Comparison of ENCODE assay signal across 20 mouse cellular contexts in the genomic region with DNA sequence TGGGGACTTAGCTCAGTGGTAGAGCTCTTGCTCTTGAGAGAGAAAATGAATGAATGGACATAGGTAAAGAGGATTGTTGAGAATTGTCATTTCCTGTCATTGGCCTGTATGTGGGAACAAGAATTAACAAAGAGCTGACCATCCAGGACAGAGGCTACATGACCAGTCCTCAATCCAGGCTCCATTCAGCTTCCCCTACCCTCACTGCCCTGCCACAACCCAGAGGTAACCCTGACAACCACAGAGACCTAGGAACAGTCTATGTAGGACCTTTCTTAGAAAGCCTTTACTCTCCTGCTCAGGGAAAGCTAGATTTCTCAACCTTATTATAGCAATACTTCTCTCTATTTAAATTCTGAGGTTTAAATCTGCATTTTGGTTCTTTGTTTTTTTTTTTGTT. TPM values are rescaled to one million over a fixed set of nuclear protein-coding genes. Genes with fewer than 3 reads are reported as not detected.
A peak's percentile ranks its signal among the peaks of the same experiment; 100 is the strongest.
DNase-seq lines count a peak whose midpoint lies in the region; ATAC-seq and TF ChIP-seq lines count a peak whose summit lies in the region.
"Had no signal": no experiment of that assay in that cellular context is flagged by ENCODE, and none has a peak within 500 bp of the region (broad histone marks: within the 10 kb centered on the region; RNA-seq: fewer than 3 reads in every experiment).

No protein-coding gene starts in this region.

- ATAC-seq in monocyte, adult 5-6 weeks (replicated peaks; ENCODE audit: insufficient number of reproducible peaks, low FRiP score, low TSS enrichment, poor library complexity, severe bottlenecking): peak; percentile 51
- ATAC-seq: forebrain, embryonic 13.5 days; hindbrain, postnatal 0 days had no signal

- DNase-seq in left cerebral cortex, adult 2 months (ENCODE audit: extremely low spot score in 1 of 2, low spot score in 2 of 2): no peak
- no peak for DNase-seq in left cerebral cortex, adult 11 months (ENCODE audit: low spot score)
- DNase-seq in A20 (ENCODE audit: low read depth, low spot score): peak; percentile 39
- peak; percentile 59 for DNase-seq in induced T-regulatory cell, adult 2 months (ENCODE audit: low read depth)
- DNase-seq in gastrocnemius, postnatal 25 days: no peak
- no peak for DNase-seq in heart, postnatal 25 days (ENCODE audit: low spot score)
- DNase-seq: cerebellum, adult 2 months; heart, adult 11 months; kidney, adult 2 months; kidney, postnatal 14 days; lung, postnatal 14 days; midbrain, embryonic 14.5 days; thymus, postnatal 25 days had no signal

- intact Hi-C loops in left cerebral cortex, adult 2 months (cut with DNase I): no loop called here
- intact Hi-C loops in heart, postnatal 25 days (cut with DNase I): no loop called here

- no peak overlapping the region for H3K4me3 ChIP-seq in left cerebral cortex, adult 2 months
- H3K4me3 ChIP-seq: embryonic facial prominence, embryonic 10.5 days; forebrain, embryonic 13.5 days; limb, embryonic 15.5 days had no signal

- no peak for TF ChIP-seq CTCF in left cerebral cortex, adult 2 months (IDR thresholded peaks at IDR 0.05)

- H3K27ac ChIP-seq in left cerebral cortex, adult 2 months: peak overlapping the region; percentile 50; the same call in 1 of the 2 replicates
- H3K27ac ChIP-seq: embryonic facial prominence, embryonic 10.5 days; forebrain, embryonic 13.5 days; hindbrain, postnatal 0 days; limb, embryonic 15.5 days had no signal

RNA-seq across cellular contexts. Expression of a gene that starts 2.8 kb away (rescaled TPM):
- total RNA-seq in left cerebral cortex, adult 2 months (2021): under 1 TPM; 0.30 to 0.91 TPM
- total RNA-seq in monocyte, adult 5-6 weeks (2017): 87.8 to 115 TPM (median 89.0 TPM) in 3 replicates
- under 1 TPM; 0.21 to 0.31 TPM for total RNA-seq in gastrocnemius, postnatal 25 days (2021)
- 1 to 10 TPM; 1.1 to 1.3 TPM for total RNA-seq in heart, postnatal 25 days (2021)
- total RNA-seq: hindbrain, postnatal 0 days had no signal

RNA-seq across cellular contexts. Expression of a gene that starts 9.6 kb away (rescaled TPM):
- not detected for total RNA-seq in left cerebral cortex, adult 2 months (2021)
- total RNA-seq in monocyte, adult 5-6 weeks (2017): 5.3 to 20.4 TPM (median 14.3 TPM) in 3 replicates
- under 1 TPM in 1 of 2 experiments, not detected in 1; 0.13 TPM for total RNA-seq in gastrocnemius, postnatal 25 days (2021)
- total RNA-seq in heart, postnatal 25 days (2021): under 1 TPM in 1 of 2 experiments, not detected in 1; 0.08 TPM
- total RNA-seq: left cerebral cortex, postnatal 25 days had no signal

RNA-seq across cellular contexts. Expression of a gene that starts 9.6 kb away (rescaled TPM):
- 10 to 100 TPM; 11.6 TPM for total RNA-seq in left cerebral cortex, adult 2 months (2021)
- 136 to 257 TPM (median 204 TPM) in 3 replicates for total RNA-seq in monocyte, adult 5-6 weeks (2017)
- 1 to 10 TPM; 3.0 to 3.8 TPM for total RNA-seq in gastrocnemius, postnatal 25 days (2021)
- 1 to 10 TPM; 1.9 to 2.8 TPM for total RNA-seq in heart, postnatal 25 days (2021)

RNA-seq across cellular contexts. Expression of a gene that starts 16.9 kb away (rescaled TPM):
- 100 to 1,000 TPM in 1 of 2 experiments, 10 to 100 TPM in 1; 95.1 to 116 TPM for total RNA-seq in left cerebral cortex, adult 2 months (2021)
- total RNA-seq in monocyte, adult 5-6 weeks (2017): 0.68 to 0.96 TPM (median 0.86 TPM) in 3 replicates
- total RNA-seq in gastrocnemius, postnatal 25 days (2021): not detected
- not detected for total RNA-seq in heart, postnatal 25 days (2021)
- total RNA-seq: hematopoietic stem cell, adult 5-6 weeks had no signal

Comparison
In these comparisons a context has a peak if more than half of its experiments do, and no peak if none do; other contexts are left out.
1. DNase-seq: peak in A20 (single experiment) and induced T-regulatory cell, adult 2 months (single experiment); none in left cerebral cortex, adult 2 months (0 of 2), left cerebral cortex, adult 11 months (single experiment), gastrocnemius, postnatal 25 days (single experiment) and heart, postnatal 25 days (single experiment).
2. RNA of a gene that starts 2.8 kb away (total RNA-seq): 87.8 to 115 TPM in monocyte, adult 5-6 weeks; 1.1 to 1.3 TPM in heart, postnatal 25 days, 0.30 to 0.91 TPM in left cerebral cortex, adult 2 months and 0.21 to 0.31 TPM in gastrocnemius, postnatal 25 days; every median in the first group is over 10 times any median in the second.
3. RNA of a gene that starts 9.6 kb away (total RNA-seq): 136 to 257 TPM in monocyte, adult 5-6 weeks; 11.6 TPM in left cerebral cortex, adult 2 months, 3.0 to 3.8 TPM in gastrocnemius, postnatal 25 days and 1.9 to 2.8 TPM in heart, postnatal 25 days; every median in the first group is over 10 times any median in the second.